Mouse (Mus musculus) limb, embryonic 11.5 days (tissue): ENCODE results near the gene Zcchc17. TPM values are rescaled to one million over a fixed set of nuclear protein-coding genes. Genes with fewer than 3 reads are reported as not detected.

Experiments
- ATAC-seq: fragments of 200-750 bp; cut with Nextera tagmentation; 2 replicates; pipeline ENCODE4 v1.8.0; 2017; ENCODE audit warnings: low read depth; ENCODE audit not compliant: insufficient number of reproducible peaks, low FRiP score, low TSS enrichment
- DNase-seq: peaks from one replicate; pipeline ENCODE4 v3.0.0-alpha.2; 2015; ENCODE audit warnings: low spot score
- H3K27ac ChIP-seq: fragments of 300-500 bp; sonication (generic); replicated peaks from 2 replicates; pipeline ENCODE4 v1.5.1; 2014; ENCODE audit warnings: low read depth, mild to moderate bottlenecking, low read length
- H3K27me3 ChIP-seq: fragments of 300-500 bp; sonication (generic); 2 replicates; pipeline ENCODE4 v1.6.1; 2014; ENCODE audit warnings: mild to moderate bottlenecking, low read length, mixed read lengths; ENCODE audit not compliant: control insufficient read depth, insufficient read depth
- H3K36me3 ChIP-seq: fragments of 300-500 bp; sonication (generic); 2 replicates; pipeline ENCODE4 v1.6.1; 2014; ENCODE audit warnings: mild to moderate bottlenecking, low read length, moderate library complexity, mixed read lengths; ENCODE audit not compliant: control insufficient read depth, insufficient read depth
- H3K4me1 ChIP-seq: fragments of 300-500 bp; sonication (generic); 2 replicates; pipeline ENCODE4 v1.6.1; 2014; ENCODE audit warnings: low read length, mixed read lengths; ENCODE audit not compliant: control insufficient read depth, insufficient read depth
- H3K4me2 ChIP-seq: fragments of 300-500 bp; sonication (generic); 2 replicates; pipeline ENCODE4 v1.6.1; 2014; ENCODE audit warnings: low read depth, mild to moderate bottlenecking, moderate library complexity; ENCODE audit not compliant: severe bottlenecking
- H3K4me3 ChIP-seq: fragments of 300-500 bp; sonication (generic); 2 replicates; pipeline ENCODE4 v1.5.1; 2014; ENCODE audit warnings: low read depth, low read length
- H3K9ac ChIP-seq: fragments of 300-500 bp; sonication (generic); 2 replicates; pipeline ENCODE4 v1.6.1; 2014; ENCODE audit warnings: mild to moderate bottlenecking, low read length
- H3K9me3 ChIP-seq: fragments of 300-500 bp; sonication (generic); 2 replicates; pipeline ENCODE4 v1.6.1; 2016; ENCODE audit warnings: low read length; ENCODE audit not compliant: control insufficient read depth
- WGBS: fragments of 180-500 bp; shearing (Covaris S2); extraction: QIAGEN DNeasy Blood & Tissue Kit; methylation state at CpG from one replicate; pipeline ENCODE4 v1.1.7; 2014; 5-methylcytosine and 5-hydroxymethylcytosine counted together
- polyA plus RNA-seq: library from polyadenylated mRNA; unstranded; fragments of >200 nt; fragmentation: Nextera tagmentation; extraction: Ambion mirVana; gene quantifications from 2 replicates; pipeline ENCODE4 v1.2.1, GENCODE M21; 2014

Gene Zcchc17
- polyA plus RNA-seq, 1 experiment from 2014 or later: 88.9 TPM

DNA sequence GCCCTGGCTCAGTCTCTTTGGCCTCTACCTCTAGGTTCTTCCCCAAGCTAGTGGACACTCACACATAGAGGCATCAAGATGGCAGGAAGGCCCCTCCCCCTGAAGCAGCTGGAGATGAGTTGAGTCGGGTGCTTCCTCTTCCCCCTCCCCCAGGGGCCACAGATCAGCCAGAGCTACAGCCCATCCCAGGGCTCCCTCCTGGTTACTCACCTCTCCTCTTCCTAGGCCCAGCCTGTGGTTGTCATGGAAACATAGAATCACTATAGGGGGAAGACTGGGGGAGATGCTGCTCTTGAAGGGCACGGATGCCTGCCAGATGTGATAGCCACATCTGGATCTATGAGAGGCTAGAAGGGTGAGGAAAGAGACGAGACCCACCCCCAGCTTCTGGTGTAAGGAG is 55.0 kb downstream of the Zcchc17 start:
- Histone ChIP-seq H3K4me2 (no peak overlapping the region), H3K4me3 (no peak overlapping the region), H3K27ac (no peak overlapping the region), H3K9me3 (no peaks in the 10 kb centered on the region), H3K4me1 (peaks cover 14% of the 10 kb centered on the region; the same call in 1 of the 2 replicates), H3K9ac (no peak overlapping the region), H3K36me3 (no peaks in the 10 kb centered on the region), H3K27me3 (peaks cover 31% of the 10 kb centered on the region)
- WGBS: 17% methylated on average over 3 of the region's 3 CpGs
- DNase-seq (no peak), ATAC-seq (no peak)

DNA sequence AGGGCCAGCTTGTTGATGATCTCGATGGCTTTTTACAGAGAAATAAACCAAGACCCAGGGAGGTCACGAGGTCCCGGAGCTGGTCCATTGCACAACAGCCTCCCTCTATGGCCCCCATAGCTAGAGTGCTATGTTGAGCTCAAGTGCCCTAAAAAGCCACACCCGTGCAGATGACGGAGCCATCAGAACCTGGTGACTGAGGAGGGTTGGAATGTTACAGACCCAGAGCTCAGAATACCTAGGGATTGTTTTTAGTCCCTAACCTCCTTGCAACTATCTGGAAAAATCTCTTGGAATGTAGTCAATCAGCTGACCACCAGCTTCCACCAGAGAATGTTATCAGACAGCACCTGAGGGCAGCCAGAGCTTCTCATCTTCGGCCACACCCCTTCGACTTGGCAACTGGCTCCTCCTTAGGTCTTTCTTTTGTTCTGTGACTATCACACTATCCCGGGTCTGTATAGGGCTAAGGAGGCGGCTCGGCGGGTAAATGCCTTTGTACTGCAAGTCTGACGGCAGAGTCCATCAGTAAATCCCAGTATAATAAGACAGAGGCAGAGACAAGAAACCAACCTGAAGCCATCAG is 57.4 kb downstream of the Zcchc17 start:
- no peak overlapping the region for H3K4me2 ChIP-seq
- ATAC-seq: no peak
- H3K9ac ChIP-seq: no peak overlapping the region
- no peaks in the 10 kb centered on the region for H3K9me3 ChIP-seq
- H3K27ac ChIP-seq: no peak overlapping the region
- H3K4me3 ChIP-seq: no peak overlapping the region
- no peak for DNase-seq
- H3K4me1 ChIP-seq: no peaks in the 10 kb centered on the region
- WGBS: 67% methylated on average over 12 of the region's 12 CpGs
- H3K27me3 ChIP-seq: peaks cover 8% of the 10 kb centered on the region
- H3K36me3 ChIP-seq: no peaks in the 10 kb centered on the region

DNA sequence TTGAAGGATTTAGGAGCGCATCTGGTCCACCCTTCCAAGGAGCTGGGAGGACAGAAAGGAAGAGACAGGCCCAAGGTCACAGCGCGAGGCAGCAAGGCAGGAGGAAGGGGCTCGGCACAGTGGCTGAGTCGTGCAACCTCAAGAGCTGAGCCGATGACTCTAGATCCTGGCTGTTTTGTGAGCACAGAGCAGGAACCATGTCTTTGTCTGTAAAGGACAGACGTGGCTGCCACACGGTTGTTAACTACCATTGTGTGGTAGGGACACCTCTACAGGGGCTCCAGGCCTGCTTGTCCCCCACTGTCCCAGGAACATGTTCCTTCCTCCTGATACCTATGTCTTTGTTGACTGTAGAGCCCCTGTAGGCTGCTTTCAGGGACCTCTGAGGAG is 60.1 kb downstream of the Zcchc17 start:
- no peaks in the 10 kb centered on the region for H3K36me3 ChIP-seq
- no peak overlapping the region for H3K9ac ChIP-seq
- DNase-seq (no peak), ATAC-seq (no peak)
- H3K9me3 ChIP-seq: no peaks in the 10 kb centered on the region
- no peak overlapping the region for H3K4me3 ChIP-seq
- H3K4me2 ChIP-seq: no peak overlapping the region
- WGBS: 74% methylated on average over 8 of the region's 8 CpGs
- H3K27me3 ChIP-seq: no peaks in the 10 kb centered on the region
- no peaks in the 10 kb centered on the region for H3K4me1 ChIP-seq
- no peak overlapping the region for H3K27ac ChIP-seq

DNA sequence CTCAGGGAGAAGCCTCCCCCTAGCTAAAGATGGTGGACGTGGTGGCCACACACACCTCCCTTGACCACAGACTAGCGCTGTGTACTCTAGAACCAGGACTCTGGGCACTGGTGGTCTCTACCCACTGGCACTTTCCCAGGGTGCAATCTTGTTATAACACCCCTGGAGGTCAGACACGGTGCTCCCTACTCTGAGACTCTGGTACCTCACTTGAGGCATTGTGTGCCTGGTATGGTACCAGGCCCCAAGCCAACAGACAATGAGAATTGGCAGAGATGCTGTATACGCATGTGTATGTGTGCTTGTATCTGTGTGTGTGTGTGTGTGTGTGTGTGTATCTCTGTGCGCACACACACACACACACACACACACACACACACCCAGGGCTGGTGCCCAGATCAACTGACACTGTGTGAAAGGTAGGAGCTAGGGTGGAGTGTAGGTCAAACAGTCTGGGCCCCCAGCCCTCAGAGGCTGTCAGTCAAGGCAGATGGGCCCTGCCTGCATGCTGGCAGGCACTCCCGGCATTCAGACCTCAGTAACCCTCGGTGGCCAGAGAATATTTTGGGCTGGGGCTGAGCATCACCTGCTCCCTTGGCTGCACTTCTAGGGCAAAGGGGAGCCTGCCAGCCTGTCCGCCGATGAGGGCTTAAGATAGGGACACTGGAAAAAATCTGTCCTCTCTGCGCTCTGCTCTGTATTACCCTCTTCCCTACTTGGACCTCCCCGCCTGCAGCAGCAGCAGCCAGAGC is 60.7 kb downstream of the Zcchc17 start:
- Histone ChIP-seq H3K4me2 (no peak overlapping the region), H3K36me3 (no peaks in the 10 kb centered on the region), H3K4me3 (no peak overlapping the region), H3K9me3 (no peaks in the 10 kb centered on the region), H3K27ac (no peak overlapping the region), H3K9ac (no peak overlapping the region), H3K27me3 (no peaks in the 10 kb centered on the region), H3K4me1 (no peaks in the 10 kb centered on the region)
- ATAC-seq (no peak), DNase-seq (no peak)
- whole genome bisulfite sequencing: 73% methylated on average over 11 of the region's 11 CpGs

DNA sequence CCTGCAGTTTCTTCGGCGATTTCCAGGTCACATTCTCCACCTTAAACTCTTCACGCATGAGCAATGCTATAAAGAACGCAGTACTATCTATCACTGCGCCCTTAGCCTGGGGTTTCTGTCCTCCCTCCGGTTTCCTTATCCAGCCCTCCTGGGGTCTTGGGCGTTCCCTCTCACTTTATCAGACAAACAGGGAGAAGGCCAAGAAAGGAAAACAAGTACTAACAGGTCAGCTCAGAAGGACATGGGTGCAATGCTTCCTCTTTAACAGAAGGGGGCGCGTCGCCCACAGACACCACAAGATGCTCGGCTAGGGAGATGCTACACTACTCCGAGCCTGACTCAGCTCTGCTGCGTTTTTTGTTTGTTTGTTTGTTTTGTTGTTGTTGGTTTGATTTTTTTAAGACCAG is 62.6 kb downstream of the Zcchc17 start:
- H3K9me3 ChIP-seq: no peaks in the 10 kb centered on the region
- H3K27ac ChIP-seq: no peak overlapping the region
- no peak overlapping the region for H3K4me3 ChIP-seq
- H3K4me2 ChIP-seq: no peak overlapping the region
- H3K9ac ChIP-seq: no peak overlapping the region
- DNase-seq (peak; percentile 57), ATAC-seq (no peak)
- WGBS: 30% methylated on average over 13 of the region's 13 CpGs
- no peaks in the 10 kb centered on the region for H3K27me3 ChIP-seq
- H3K4me1 ChIP-seq: no peaks in the 10 kb centered on the region
- H3K36me3 ChIP-seq: no peaks in the 10 kb centered on the region

DNA sequence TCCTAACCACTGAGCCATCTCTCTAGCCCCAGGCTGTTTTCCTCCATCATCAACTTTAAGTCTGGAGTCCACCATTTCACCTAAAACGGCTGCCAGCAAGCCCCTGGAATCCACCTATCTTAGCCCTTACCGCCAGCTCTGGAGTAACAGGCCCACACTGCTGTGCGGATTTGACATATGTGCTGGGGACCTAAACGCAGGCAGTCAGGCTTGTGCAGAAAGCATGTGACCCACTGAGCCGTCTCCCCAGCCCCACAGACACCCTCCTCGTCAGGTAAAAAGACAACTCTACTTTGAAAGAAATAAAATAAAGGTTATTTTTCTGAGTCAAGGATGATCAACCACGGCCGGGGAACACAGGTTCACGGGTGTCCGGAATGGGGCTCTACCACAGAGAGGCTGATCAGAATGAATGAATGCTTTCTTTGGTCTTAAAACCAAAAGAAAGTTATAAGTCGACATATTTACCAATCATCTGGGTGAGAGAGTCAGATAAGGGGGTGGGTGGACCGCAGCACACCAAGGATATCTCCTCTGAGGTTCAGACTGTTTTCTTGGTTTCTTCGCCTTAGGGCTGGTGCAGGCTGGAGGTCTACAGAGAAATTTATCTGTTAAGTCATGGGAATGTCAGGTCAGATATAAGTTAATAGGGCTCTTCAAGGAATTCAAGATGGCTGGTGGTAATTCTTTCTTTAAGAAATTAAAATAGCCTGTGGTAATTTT is 63.3 kb downstream of the Zcchc17 start:
- DNase-seq (no peak), ATAC-seq (no peak)
- H3K9ac ChIP-seq: no peak overlapping the region
- H3K27me3 ChIP-seq: no peaks in the 10 kb centered on the region
- H3K4me1 ChIP-seq: no peaks in the 10 kb centered on the region
- H3K9me3 ChIP-seq: no peaks in the 10 kb centered on the region
- no peak overlapping the region for H3K27ac ChIP-seq
- no peak overlapping the region for H3K4me3 ChIP-seq
- 87% methylated on average over 13 of the region's 13 CpGs for WGBS
- no peak overlapping the region for H3K4me2 ChIP-seq
- H3K36me3 ChIP-seq: no peaks in the 10 kb centered on the region

DNA sequence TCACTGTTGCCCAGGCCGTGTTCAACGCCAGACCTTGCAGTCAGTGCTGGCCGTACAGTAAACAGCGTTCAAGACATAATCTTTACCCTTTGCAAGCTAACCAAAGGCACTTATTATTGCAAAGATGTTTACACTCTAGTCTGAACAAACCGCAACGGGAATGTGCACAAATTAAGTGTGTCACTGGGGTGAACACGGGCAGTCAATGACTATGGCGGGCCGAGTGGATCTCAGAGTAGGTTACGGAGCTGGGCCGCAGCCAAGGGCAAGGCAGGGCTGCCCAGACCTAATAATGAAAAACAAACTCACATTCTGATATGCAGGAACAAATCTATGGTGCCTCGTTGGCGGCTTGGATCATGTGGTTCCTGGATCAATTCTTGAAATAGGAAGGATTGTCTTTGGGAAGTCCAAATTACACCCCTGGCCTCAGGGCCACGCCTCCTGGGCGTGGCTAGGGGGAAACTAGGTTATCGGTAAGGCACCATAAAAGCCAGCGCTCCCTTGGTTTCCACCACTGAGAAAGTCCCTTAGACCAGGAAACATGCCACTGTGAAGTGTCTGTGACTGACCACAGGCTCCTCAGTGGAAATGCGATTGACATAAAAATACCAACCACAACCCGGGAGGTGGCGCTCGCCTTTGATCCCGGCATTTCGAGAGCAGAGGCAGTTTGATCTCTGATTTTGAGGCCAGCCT is 64.5 kb downstream of the Zcchc17 start:
- Histone ChIP-seq H3K27me3 (no peaks in the 10 kb centered on the region), H3K4me3 (no peak overlapping the region), H3K9me3 (no peaks in the 10 kb centered on the region), H3K4me2 (no peak overlapping the region), H3K9ac (no peak overlapping the region), H3K27ac (no peak overlapping the region), H3K36me3 (no peaks in the 10 kb centered on the region), H3K4me1 (no peaks in the 10 kb centered on the region)
- DNase-seq (peak; percentile 59), ATAC-seq (no peak)
- WGBS: 51% methylated on average over 23 of the region's 23 CpGs

DNA sequence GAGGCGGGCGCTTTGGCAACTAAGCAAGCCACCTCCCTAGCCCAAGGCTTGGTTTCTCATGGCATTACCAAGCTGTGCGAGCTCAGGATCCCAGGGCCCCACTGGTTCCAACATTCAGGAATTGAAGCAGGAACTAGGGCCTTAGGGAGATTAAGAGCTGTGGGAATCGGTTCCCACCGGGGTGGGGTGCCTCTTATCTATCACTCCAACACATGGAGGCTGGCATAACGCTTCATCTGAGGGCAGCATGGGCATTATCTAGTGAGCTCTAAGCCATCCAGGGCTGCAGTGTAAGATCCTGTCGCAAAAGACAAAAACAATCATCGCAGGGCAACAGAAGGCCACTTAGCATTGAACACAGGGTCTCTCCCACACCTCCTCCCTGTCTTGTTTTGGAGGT is 65.2 kb downstream of the Zcchc17 start:
- Histone ChIP-seq H3K4me1 (no peaks in the 10 kb centered on the region), H3K4me3 (no peak overlapping the region), H3K4me2 (no peak overlapping the region), H3K9ac (no peak overlapping the region), H3K27me3 (no peaks in the 10 kb centered on the region), H3K36me3 (no peaks in the 10 kb centered on the region), H3K27ac (no peak overlapping the region), H3K9me3 (no peaks in the 10 kb centered on the region)
- DNase-seq: no peak
- WGBS: 88% methylated on average over 8 of the region's 8 CpGs
- no peak for ATAC-seq
